Mouse (Mus musculus) brain, embryonic 14.5 days (tissue): ENCODE data around the gene Etfa.

Experiments used
- CTCF ChIP-seq: fragments of 200-500 bp; IDR thresholded peaks from 2 replicates; pipeline ENCODE4 v1.5.1; 2012; ENCODE audit warnings: inconsistent platforms, mild to moderate bottlenecking, moderate library complexity, borderline replicate concordance; ENCODE audit not compliant: insufficient read depth, insufficient read length; ENCODE audit errors: extremely low read depth
- POLR2A ChIP-seq: fragments of 200-500 bp; IDR thresholded peaks from 2 replicates; pipeline ENCODE4 v1.6.1; 2012; ENCODE audit warnings: mild to moderate bottlenecking, inconsistent platforms, borderline replicate concordance; ENCODE audit not compliant: poor library complexity, insufficient read depth, insufficient read length, severe bottlenecking; ENCODE audit errors: extremely low read depth

- TF ChIP-seq POLR2A = no peak
- TF ChIP-seq CTCF = no peak
Measured at GRCm38 (mm10) chr9:55449108-55449507, 62.9 kb downstream of the Etfa start.
